Mouse (Mus musculus): ENCODE measurements around the gene Zfp292. TPM values are rescaled to one million over a fixed set of nuclear protein-coding genes. Genes with fewer than 3 reads are reported as not detected.

The Zfp292 gene
- polyA plus RNA-seq, 1 experiment = 1.8 TPM

Other genes starting within 250 kb of the Zfp292 start
- 15.0 TPM for gene Slc35a1, start 195.5 kb downstream of the Zfp292 start, polyA plus RNA-seq (2012; fragmentation: generic; extraction: Trizol)
- gene Cfap206, start 152.8 kb downstream of the Zfp292 start, polyA plus RNA-seq (2012; fragmentation: generic; extraction: Trizol) = 0.05 TPM
- not detected for gene Gm136, start 126.7 kb downstream of the Zfp292 start, polyA plus RNA-seq (2012; fragmentation: generic; extraction: Trizol)
- gene Smim8, start 104.5 kb downstream of the Zfp292 start, polyA plus RNA-seq (2012; fragmentation: generic; extraction: Trizol) = 20.4 TPM
- not detected for gene Cga, start 10.8 kb upstream of the Zfp292 start, polyA plus RNA-seq (2012; fragmentation: generic; extraction: Trizol)